Mouse (Mus musculus): ENCODE data around the gene Gclc.

Gene Gclc

GRCm38 (mm10) chr9:77744798-77745197, 9.5 kb upstream of the Gclc start:
- DNase-seq (ENCODE audit: low read depth, low spot score): no peak

- no peak for DNase-seq (ENCODE audit: low read depth, low spot score)
These were observed 8.0 kb upstream of the Gclc start for GRCm38 (mm10) chr9:77746315-77746714.

- peak; percentile 11 for DNase-seq (ENCODE audit: low read depth, low spot score)
These were observed 6.0 kb upstream of the Gclc start for GRCm38 (mm10) chr9:77748292-77748691.

GRCm38 (mm10) chr9:77750133-77751060, 3.9 kb upstream of the Gclc start:
- DNase-seq (ENCODE audit: low read depth, low spot score): peak; percentile 93

GRCm38 (mm10) chr9:77751091-77751521, 3.2 kb upstream of the Gclc start:
- DNase-seq (ENCODE audit: low read depth, low spot score): peak; percentile 91

- peak; percentile 79 for DNase-seq (ENCODE audit: low read depth, low spot score)
These were observed 530 bp downstream of the Gclc start for GRCm38 (mm10) chr9:77754728-77755402.

GRCm38 (mm10) chr9:77755403-77755784, 1.1 kb downstream of the Gclc start:
- DNase-seq (ENCODE audit: low read depth, low spot score): no peak

- DNase-seq (ENCODE audit: low read depth, low spot score): peak; percentile 68
These were observed 1.7 kb downstream of the Gclc start for GRCm38 (mm10) chr9:77756076-77756475.

GRCm38 (mm10) chr9:77757331-77757730, 3.0 kb downstream of the Gclc start:
- no peak for DNase-seq (ENCODE audit: low read depth, low spot score)

- DNase-seq (ENCODE audit: low read depth, low spot score): no peak
These were observed 4.1 kb downstream of the Gclc start for GRCm38 (mm10) chr9:77758481-77758880.

GRCm38 (mm10) chr9:77759111-77759510, 4.8 kb downstream of the Gclc start:
- DNase-seq (ENCODE audit: low read depth, low spot score): no peak

- no peak for DNase-seq (ENCODE audit: low read depth, low spot score)
These were observed 5.4 kb downstream of the Gclc start for GRCm38 (mm10) chr9:77759756-77760155.

- DNase-seq (ENCODE audit: low read depth, low spot score): no peak
These were observed 11.9 kb downstream of the Gclc start for GRCm38 (mm10) chr9:77766218-77766617.

GRCm38 (mm10) chr9:77766767-77767166, 12.4 kb downstream of the Gclc start:
- DNase-seq (ENCODE audit: low read depth, low spot score): no peak

GRCm38 (mm10) chr9:77770909-77771308, 16.6 kb downstream of the Gclc start:
- DNase-seq (ENCODE audit: low read depth, low spot score): no peak

- DNase-seq (ENCODE audit: low read depth, low spot score): no peak
These were observed 17.0 kb downstream of the Gclc start for GRCm38 (mm10) chr9:77771330-77771729.

GRCm38 (mm10) chr9:77771765-77772383, 17.5 kb downstream of the Gclc start:
- DNase-seq (ENCODE audit: low read depth, low spot score): no peak

- no peak for DNase-seq (ENCODE audit: low read depth, low spot score)
These were observed 22.6 kb downstream of the Gclc start for GRCm38 (mm10) chr9:77776720-77777515.

GRCm38 (mm10) chr9:77777622-77778021, 23.3 kb downstream of the Gclc start:
- no peak for DNase-seq (ENCODE audit: low read depth, low spot score)

- no peak for DNase-seq (ENCODE audit: low read depth, low spot score)
These were observed 25.4 kb downstream of the Gclc start for GRCm38 (mm10) chr9:77779711-77780110.

- DNase-seq (ENCODE audit: low read depth, low spot score): peak; percentile 45
These were observed 27.3 kb downstream of the Gclc start for GRCm38 (mm10) chr9:77781453-77782163.
